In genomic region chr14:93067411-93068336, GRCm38 (mm10) we compare ENCODE assay signal across 9 mouse cellular contexts.
DNase-seq lines count a peak whose midpoint lies in the region; ATAC-seq lines count a peak whose summit lies in the region.
"Had no signal": no experiment of that assay in that cellular context is flagged by ENCODE, and none has a peak within 500 bp of the region (broad histone marks: within the 10 kb centered on the region; RNA-seq: fewer than 3 reads in every experiment).

No protein-coding gene starts in this region.

- H3K4me1 ChIP-seq in embryonic facial prominence, embryonic 13.5 days = peaks cover 12% of the 10 kb centered on the region
- peaks cover 15% of the 10 kb centered on the region; the same call in 1 of the 2 replicates for H3K4me1 ChIP-seq in embryonic facial prominence, embryonic 10.5 days
- H3K4me1 ChIP-seq in forebrain, embryonic 12.5 days = peaks cover 32% of the 10 kb centered on the region
- peaks cover 37% of the 10 kb centered on the region for H3K4me1 ChIP-seq in midbrain, embryonic 12.5 days

- DNase-seq in embryonic facial prominence, embryonic 10.5 days (ENCODE audit: low spot score) = no peak
- DNase-seq in brain, embryonic 18.5 days (ENCODE audit: low read depth, low spot score) = peak; percentile 45
- no peak for DNase-seq in urinary bladder, postnatal 36 days (ENCODE audit: low spot score in 2 of 2)
- no peak for DNase-seq in gastrocnemius, adult 8-10 months (ENCODE audit: low spot score in 2 of 2)
- no peak for DNase-seq in kidney, postnatal 25 days

- WGBS in embryonic facial prominence, embryonic 13.5 days = 64% methylated on average over 5 of the region's 5 CpGs
- WGBS in embryonic facial prominence, embryonic 10.5 days = 73% methylated on average over 5 of the region's 5 CpGs
- 16% methylated on average over 5 of the region's 5 CpGs for WGBS in forebrain, embryonic 12.5 days
- 19% methylated on average over 5 of the region's 5 CpGs for WGBS in midbrain, embryonic 12.5 days

- no peak overlapping the region for H3K4me3 ChIP-seq in embryonic facial prominence, embryonic 13.5 days
- H3K4me3 ChIP-seq in embryonic facial prominence, embryonic 10.5 days = no peak overlapping the region
- H3K4me3 ChIP-seq in forebrain, embryonic 12.5 days (replicated peaks) = no peak overlapping the region
- no peak overlapping the region for H3K4me3 ChIP-seq in midbrain, embryonic 12.5 days

- no peaks in the 10 kb centered on the region for H3K36me3 ChIP-seq in embryonic facial prominence, embryonic 13.5 days
- H3K36me3 ChIP-seq in embryonic facial prominence, embryonic 10.5 days (replicated peaks) = no peaks in the 10 kb centered on the region
- H3K36me3 ChIP-seq in forebrain, embryonic 12.5 days (replicated peaks) = no peaks in the 10 kb centered on the region
- no peaks in the 10 kb centered on the region for H3K36me3 ChIP-seq in midbrain, embryonic 12.5 days

- H3K27me3 ChIP-seq in embryonic facial prominence, embryonic 13.5 days = no peaks in the 10 kb centered on the region
- no peaks in the 10 kb centered on the region for H3K27me3 ChIP-seq in embryonic facial prominence, embryonic 10.5 days (replicated peaks; ENCODE audit: low read depth, poor library complexity, severe bottlenecking)
- H3K27me3 ChIP-seq in forebrain, embryonic 12.5 days = no peaks in the 10 kb centered on the region
- no peaks in the 10 kb centered on the region for H3K27me3 ChIP-seq in midbrain, embryonic 12.5 days

- H3K9ac ChIP-seq in embryonic facial prominence, embryonic 13.5 days = no peak overlapping the region
- no peak overlapping the region for H3K9ac ChIP-seq in forebrain, embryonic 12.5 days
- no peak overlapping the region for H3K9ac ChIP-seq in midbrain, embryonic 12.5 days (replicated peaks)
- H3K9ac ChIP-seq: liver, embryonic 14.5 days had no signal

- no peak for ATAC-seq in embryonic facial prominence, embryonic 13.5 days (ENCODE audit: insufficient number of reproducible peaks, insufficient read depth, low FRiP score, low TSS enrichment, low read depth)
- ATAC-seq in forebrain, embryonic 12.5 days (ENCODE audit: low FRiP score) = peak; percentile 88
- ATAC-seq in midbrain, embryonic 12.5 days (ENCODE audit: low FRiP score, low read depth) = peak; percentile 81

- H3K27ac ChIP-seq in embryonic facial prominence, embryonic 13.5 days = no peak overlapping the region
- H3K27ac ChIP-seq in embryonic facial prominence, embryonic 10.5 days (replicated peaks) = no peak overlapping the region; the same call in 1 of the 2 replicates
- peak overlapping the region; percentile 86 for H3K27ac ChIP-seq in forebrain, embryonic 12.5 days
- H3K27ac ChIP-seq in midbrain, embryonic 12.5 days (replicated peaks) = peak overlapping the region; percentile 76
- H3K27ac ChIP-seq: liver, embryonic 14.5 days had no signal

- 0 out of 2 replicates have a peak overlapping the region, but pooled peaks have one; percentile 7 for H3K4me2 ChIP-seq in embryonic facial prominence, embryonic 13.5 days
- H3K4me2 ChIP-seq in forebrain, embryonic 12.5 days = peak overlapping the region; percentile 6; the same call in 1 of the 2 replicates
- H3K4me2 ChIP-seq in midbrain, embryonic 12.5 days (replicated peaks) = peak overlapping the region; percentile 27

- no peaks in the 10 kb centered on the region for H3K9me3 ChIP-seq in embryonic facial prominence, embryonic 13.5 days
- H3K9me3 ChIP-seq in embryonic facial prominence, embryonic 10.5 days = no peaks in the 10 kb centered on the region
- no peaks in the 10 kb centered on the region for H3K9me3 ChIP-seq in forebrain, embryonic 12.5 days
- no peaks in the 10 kb centered on the region for H3K9me3 ChIP-seq in midbrain, embryonic 12.5 days

Comparison
In these comparisons a context has a peak if more than half of its experiments do, and no peak if none do; other contexts are left out.
1. H3K27ac ChIP-seq: peak in forebrain, embryonic 12.5 days (single experiment) and midbrain, embryonic 12.5 days (single experiment); none in embryonic facial prominence, embryonic 13.5 days (single experiment) and embryonic facial prominence, embryonic 10.5 days (single experiment).
2. Peak in every context shown above with its lines, with median percentiles within 50 percentile points of each other: H3K4me2 ChIP-seq.